Comparison of ENCODE assay signal across 1 mouse cellular context in the genomic region with DNA sequence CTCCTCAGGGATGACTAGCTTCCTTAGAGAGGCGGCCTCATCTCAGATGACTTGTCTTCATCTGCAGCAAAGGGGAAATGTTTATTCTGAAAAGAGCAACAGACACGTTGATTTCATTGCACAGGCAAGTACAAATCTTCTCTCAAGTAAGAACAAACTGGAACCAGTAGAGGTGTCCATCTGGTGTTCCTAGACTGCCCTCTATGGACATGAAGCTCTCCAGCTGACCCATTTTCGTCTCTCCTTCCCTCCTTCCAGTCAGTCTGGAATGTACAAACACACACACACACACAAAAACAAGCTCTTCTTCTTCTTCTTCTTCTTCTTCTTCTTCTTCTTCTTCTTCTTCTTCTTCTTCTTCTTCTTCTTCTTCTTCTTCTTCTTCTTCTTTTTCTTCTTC.
TF ChIP-seq lines count a peak whose summit lies in the region.

No protein-coding gene starts in this region.

TF ChIP-seq in CH12.LX, 34 proteins besides CTCF, POLR2A, EP300 and RAD21 (continued from another document):
- TF ChIP-seq ETS1 (conservative IDR thresholded peaks at IDR 0.05; ENCODE audit: low read depth, low read length) (no peak), CHD1 (IDR thresholded peaks at IDR 0.05; ENCODE audit: low read depth, low read length) (no peak), SIN3A (IDR thresholded peaks at IDR 0.05; ENCODE audit: low read length) (no peak), RCOR1 (conservative IDR thresholded peaks at IDR 0.05; ENCODE audit: low read depth, low read length) (no peak), MAX (IDR thresholded peaks at IDR 0.05; ENCODE audit: low read length) (no peak), TBP (conservative IDR thresholded peaks at IDR 0.05; ENCODE audit: low read depth, low read length) (no peak), MXI1 (IDR thresholded peaks at IDR 0.05; ENCODE audit: low read depth, low read length) (no peak)
